Mouse (Mus musculus) midbrain, embryonic 16.5 days (tissue): ENCODE measurements around the gene Cnga1. TPM values are rescaled to one million over a fixed set of nuclear protein-coding genes. Genes with fewer than 3 reads are reported as not detected.
A peak's percentile ranks its signal among the peaks of the same experiment; 100 is the strongest.
"Not testable (repeated sequence)": the region's sequence is repeated elsewhere in the genome, so short reads cannot be mapped to it uniquely, and the experiment has no call there.

Source experiments
- ATAC-seq: fragments of 200-750 bp; cut with Nextera tagmentation; 2 replicates; pipeline ENCODE4 v1.8.0; 2017; ENCODE audit warnings: moderate TSS enrichment
- H3K27ac ChIP-seq: fragments of 300-500 bp; sonication (generic); 2 replicates; pipeline ENCODE4 v1.5.1; 2014; ENCODE audit warnings: mild to moderate bottlenecking, low read length, mixed read lengths
- H3K27me3 ChIP-seq: fragments of 300-500 bp; sonication (generic); 2 replicates; pipeline ENCODE4 v1.6.1; 2014; ENCODE audit warnings: low read depth, low read length, mixed read lengths; ENCODE audit not compliant: control insufficient read depth, insufficient read depth
- H3K36me3 ChIP-seq: fragments of 300-500 bp; sonication (generic); 2 replicates; pipeline ENCODE4 v1.6.1; 2014; ENCODE audit warnings: mild to moderate bottlenecking, low read length, moderate library complexity, mixed read lengths; ENCODE audit not compliant: control insufficient read depth, insufficient read depth
- H3K4me1 ChIP-seq: fragments of 300-500 bp; sonication (generic); 2 replicates; pipeline ENCODE4 v1.6.1; 2014; ENCODE audit warnings: mild to moderate bottlenecking, low read length, mixed read lengths; ENCODE audit not compliant: control insufficient read depth, insufficient read depth
- H3K4me2 ChIP-seq: fragments of 300-500 bp; sonication (generic); 2 replicates; pipeline ENCODE4 v1.6.1; 2014; ENCODE audit warnings: mild to moderate bottlenecking, low read length, mixed read lengths
- H3K4me3 ChIP-seq: fragments of 300-500 bp; sonication (generic); 2 replicates; pipeline ENCODE4 v1.5.1; 2014; ENCODE audit warnings: low read depth, mild to moderate bottlenecking, low read length, moderate library complexity, mixed read lengths
- H3K9ac ChIP-seq: fragments of 300-500 bp; sonication (generic); 2 replicates; pipeline ENCODE4 v1.6.1; 2014; ENCODE audit warnings: low read depth, low read length, mixed read lengths
- H3K9me3 ChIP-seq: fragments of 300-500 bp; sonication (generic); replicated peaks from 2 replicates; pipeline ENCODE4 v1.6.1; 2014; ENCODE audit warnings: mild to moderate bottlenecking, low read length, mixed read lengths; ENCODE audit not compliant: control insufficient read depth, poor library complexity, severe bottlenecking
- WGBS: fragments of 180-500 bp; shearing (Covaris S2); extraction: QIAGEN DNeasy Blood & Tissue Kit; methylation state at CpG from one replicate; pipeline ENCODE4 v1.1.7; 2014; 5-methylcytosine and 5-hydroxymethylcytosine counted together
- polyA plus RNA-seq: library from polyadenylated mRNA; unstranded; fragments of >200 nt; fragmentation: Nextera tagmentation; extraction: Ambion mirVana; gene quantifications from 2 replicates; pipeline ENCODE4 v1.2.1, GENCODE M21; 2015

The Cnga1 gene
- polyA plus RNA-seq, 1 experiment from 2014 or later, result not detected

GRCm38 (mm10) chr5:72579599-72579998 lies 64.5 kb downstream of the Cnga1 start:
- H3K4me2 ChIP-seq, result peak overlapping the region; percentile 9; the same call in 1 of the 2 replicates
- not testable (repeated sequence) for H3K9ac ChIP-seq, H3K27ac ChIP-seq, H3K9me3 ChIP-seq, ATAC-seq, H3K27me3 ChIP-seq, H3K36me3 ChIP-seq, H3K4me3 ChIP-seq, H3K4me1 ChIP-seq
- 18% methylated on average over 10 of the region's 10 CpGs for WGBS

GRCm38 (mm10) chr5:72565621-72566020 lies 78.5 kb downstream of the Cnga1 start:
- Histone ChIP-seq H3K36me3 (no peaks in the 10 kb centered on the region), H3K27ac (no peak overlapping the region), H3K4me2 (no peak overlapping the region), H3K4me1 (no peaks in the 10 kb centered on the region), H3K9ac (no peak overlapping the region), H3K9me3 (no peaks in the 10 kb centered on the region; the same call in 1 of the 2 replicates), H3K27me3 (no peaks in the 10 kb centered on the region), H3K4me3 (no peak overlapping the region)
- WGBS, result 85% methylated on average over 5 of the region's 5 CpGs
- no peak for ATAC-seq

- not testable (repeated sequence) for H3K27ac ChIP-seq, H3K9ac ChIP-seq, H3K4me2 ChIP-seq, H3K4me3 ChIP-seq, H3K27me3 ChIP-seq, H3K4me1 ChIP-seq, H3K9me3 ChIP-seq, H3K36me3 ChIP-seq, ATAC-seq
- WGBS, result 95% methylated on average over 2 of the region's 2 CpGs
Measured at GRCm38 (mm10) chr5:72563183-72563582, 80.9 kb downstream of the Cnga1 start.

GRCm38 (mm10) chr5:72560976-72561628 lies 83.0 kb downstream of the Cnga1 start:
- WGBS, result 74% methylated on average over 3 of the region's 3 CpGs

GRCm38 (mm10) chr5:72559544-72560049 lies 84.5 kb downstream of the Cnga1 start, which contains the start of gene Nfxl1:
Gene Nfxl1 (minus strand): TSS chr5:72559684.
- H3K27ac ChIP-seq, result peak within 1 kb of the TSS; percentile 85
- H3K9me3 ChIP-seq, result no peaks in the 10 kb centered on the region
- ATAC-seq, result peak; percentile 98
- WGBS, result under 1% methylated on average over 42 of the region's 42 CpGs
- H3K4me3 ChIP-seq, result peak within 1 kb of the TSS; percentile 81
- H3K27me3 ChIP-seq, result no peaks in the 10 kb centered on the region
- H3K9ac ChIP-seq, result peak within 1 kb of the TSS; percentile 93
- peak within 1 kb of the TSS; percentile 91 for H3K4me2 ChIP-seq
- peaks cover 10% of the 10 kb centered on the region for H3K4me1 ChIP-seq
- peaks cover 5% of the 10 kb centered on the region; the same call in 1 of the 2 replicates for H3K36me3 ChIP-seq

More at GRCm38 (mm10) chr5:72560976-72561628, 83.0 kb downstream of the Cnga1 start:
- no peaks in the 10 kb centered on the region for H3K27me3 ChIP-seq
- no peaks in the 10 kb centered on the region for H3K36me3 ChIP-seq
- H3K9ac ChIP-seq, result no peak overlapping the region
- ATAC-seq, result no peak
- no peaks in the 10 kb centered on the region for H3K9me3 ChIP-seq
- H3K4me2 ChIP-seq, result no peak overlapping the region
- no peak overlapping the region for H3K27ac ChIP-seq
- H3K4me3 ChIP-seq, result no peak overlapping the region
- H3K4me1 ChIP-seq, result peaks cover 10% of the 10 kb centered on the region

GRCm38 (mm10) chr5:72558716-72559526 lies 85.2 kb downstream of the Cnga1 start:
- ATAC-seq, result peak; percentile 83
- no peaks in the 10 kb centered on the region for H3K9me3 ChIP-seq
- H3K4me1 ChIP-seq, result peaks cover 10% of the 10 kb centered on the region
- peak overlapping the region; percentile 81 for H3K4me3 ChIP-seq
- peak overlapping the region; percentile 93 for H3K9ac ChIP-seq
- peak overlapping the region; percentile 91 for H3K4me2 ChIP-seq
- no peaks in the 10 kb centered on the region for H3K27me3 ChIP-seq
- H3K27ac ChIP-seq, result peak overlapping the region; percentile 85
- peaks cover 7% of the 10 kb centered on the region; the same call in 1 of the 2 replicates for H3K36me3 ChIP-seq
- WGBS, result under 1% methylated on average over 56 of the region's 57 CpGs

- Histone ChIP-seq H3K27me3 (no peaks in the 10 kb centered on the region), H3K9ac (no peak overlapping the region), H3K4me1 (peaks cover 10% of the 10 kb centered on the region), H3K4me2 (no peak overlapping the region), H3K27ac (no peak overlapping the region), H3K4me3 (no peak overlapping the region), H3K36me3 (peaks cover 7% of the 10 kb centered on the region; the same call in 1 of the 2 replicates), H3K9me3 (no peaks in the 10 kb centered on the region)
- WGBS, result 81% methylated on average over 3 of the region's 3 CpGs
- no peak for ATAC-seq
Measured at GRCm38 (mm10) chr5:72556245-72556644, 87.8 kb downstream of the Cnga1 start.
